Mouse (Mus musculus) small intestine, adult 2 months (tissue): ENCODE data around the gene Snx27. TPM values are rescaled to one million over a fixed set of nuclear protein-coding genes. Genes with fewer than 3 reads are reported as not detected.

ENCODE experiments used
- H3K27ac ChIP-seq: fragments of 200-500 bp; 2 replicates; pipeline ENCODE4 v1.5.1; 2012; ENCODE audit warnings: low read depth, low read length, control low read depth, inconsistent platforms; ENCODE audit not compliant: insufficient read depth
- H3K27me3 ChIP-seq: fragments of 200-500 bp; 2 replicates; pipeline ENCODE4 v1.6.1; 2012; ENCODE audit warnings: mild to moderate bottlenecking, moderate library complexity, low read length, inconsistent platforms; ENCODE audit not compliant: control insufficient read depth, insufficient read depth
- H3K36me3 ChIP-seq: fragments of 200-500 bp; 2 replicates; pipeline ENCODE4 v1.6.1; 2012; ENCODE audit warnings: mild to moderate bottlenecking, low read length, control low read depth, inconsistent platforms; ENCODE audit not compliant: control insufficient read depth, insufficient read depth
- H3K4me1 ChIP-seq: fragments of 200-500 bp; 2 replicates; pipeline ENCODE4 v1.6.1; 2012; ENCODE audit warnings: low read length, inconsistent platforms, mixed read lengths; ENCODE audit not compliant: control insufficient read depth, insufficient read depth, insufficient read length
- H3K4me3 ChIP-seq: fragments of 200-500 bp; 2 replicates; pipeline ENCODE4 v1.5.1; 2012; ENCODE audit warnings: low read depth, mild to moderate bottlenecking, control low read depth, inconsistent platforms, low read length, moderate library complexity
- CTCF ChIP-seq: fragments of 200-500 bp; IDR thresholded peaks from 2 replicates; pipeline ENCODE4 v1.5.1; 2012; ENCODE audit warnings: low read depth, mild to moderate bottlenecking, control low read depth, inconsistent platforms, low read length, moderate library complexity, mixed read lengths; ENCODE audit not compliant: insufficient replicate concordance, insufficient read length; ENCODE audit errors: extremely low read depth
- POLR2A ChIP-seq: fragments of 200-500 bp; IDR thresholded peaks from 2 replicates; pipeline ENCODE4 v1.6.1; 2012; ENCODE audit warnings: low read depth, mild to moderate bottlenecking, control low read depth, inconsistent platforms, low read length, moderate library complexity
- WGBS: fragments of 180-500 bp; shearing (Covaris S2); methylation state at CpG from one replicate; pipeline ENCODE4 v1.1.7; 2018; 5-methylcytosine and 5-hydroxymethylcytosine counted together
- polyA plus RNA-seq: library from polyadenylated mRNA; depleted of rRNA; stranded (reverse); fragments of >200 nt; gene quantifications from 2 replicates; pipeline ENCODE4 v1.2.3, GENCODE M21; 2012

Snx27 gene
- polyA plus RNA-seq, 1 experiment: 3.4 TPM

GRCm38 (mm10) chr3:94613258-94613878, 30.9 kb upstream of the Snx27 start:
- no peaks in the 10 kb centered on the region for H3K4me1 ChIP-seq
- H3K4me3 ChIP-seq: no peak overlapping the region
- H3K27ac ChIP-seq: no peak overlapping the region
- peaks cover 25% of the 10 kb centered on the region for H3K36me3 ChIP-seq
- 82% methylated on average over 7 of the region's 7 CpGs for WGBS
- TF ChIP-seq POLR2A (no peak), CTCF (no peak)
- H3K27me3 ChIP-seq: no peaks in the 10 kb centered on the region

- 86% methylated on average over 1 of the region's 1 CpGs for WGBS
Measured at GRCm38 (mm10) chr3:94612274-94612673, 29.8 kb upstream of the Snx27 start.

GRCm38 (mm10) chr3:94611834-94612233, 29.3 kb upstream of the Snx27 start:
- WGBS: 83% methylated on average over 5 of the region's 5 CpGs
- H3K27ac ChIP-seq: no peak overlapping the region
- no peak for TF ChIP-seq POLR2A
- no peak for TF ChIP-seq CTCF

More at GRCm38 (mm10) chr3:94612274-94612673, 29.8 kb upstream of the Snx27 start:
- Histone ChIP-seq H3K4me1 (no peaks in the 10 kb centered on the region), H3K27me3 (no peaks in the 10 kb centered on the region), H3K27ac (no peak overlapping the region), H3K4me3 (no peak overlapping the region), H3K36me3 (peaks cover 25% of the 10 kb centered on the region)
- no peak for TF ChIP-seq POLR2A
- no peak for TF ChIP-seq CTCF

GRCm38 (mm10) chr3:94611343-94611742, 28.8 kb upstream of the Snx27 start:
- Histone ChIP-seq H3K4me3 (no peak overlapping the region), H3K36me3 (peaks cover 23% of the 10 kb centered on the region), H3K27ac (no peak overlapping the region), H3K4me1 (no peaks in the 10 kb centered on the region), H3K27me3 (no peaks in the 10 kb centered on the region)
- 59% methylated on average over 4 of the region's 4 CpGs for WGBS
- TF ChIP-seq POLR2A (no peak), CTCF (no peak)

More at GRCm38 (mm10) chr3:94611834-94612233, 29.3 kb upstream of the Snx27 start:
- no peak overlapping the region for H3K4me3 ChIP-seq
- H3K36me3 ChIP-seq: peaks cover 25% of the 10 kb centered on the region
- no peaks in the 10 kb centered on the region for H3K4me1 ChIP-seq
- no peaks in the 10 kb centered on the region for H3K27me3 ChIP-seq

- no peak overlapping the region for H3K27ac ChIP-seq
- H3K4me1 ChIP-seq: no peaks in the 10 kb centered on the region
- no peaks in the 10 kb centered on the region for H3K27me3 ChIP-seq
- H3K4me3 ChIP-seq: no peak overlapping the region
- peaks cover 17% of the 10 kb centered on the region for H3K36me3 ChIP-seq
- no peak for TF ChIP-seq CTCF
- TF ChIP-seq POLR2A: no peak
- 84% methylated on average over 2 of the region's 2 CpGs for WGBS
Measured at GRCm38 (mm10) chr3:94610581-94610980, 28.1 kb upstream of the Snx27 start.

- H3K4me1 ChIP-seq: no peaks in the 10 kb centered on the region
- TF ChIP-seq CTCF: no peak
- no peak for TF ChIP-seq POLR2A
- no peak overlapping the region for H3K4me3 ChIP-seq
- no peak overlapping the region for H3K27ac ChIP-seq
- H3K36me3 ChIP-seq: peaks cover 9% of the 10 kb centered on the region
- WGBS: 79% methylated on average over 3 of the region's 3 CpGs
- no peaks in the 10 kb centered on the region for H3K27me3 ChIP-seq
Measured at GRCm38 (mm10) chr3:94609621-94610020, 27.1 kb upstream of the Snx27 start.

- H3K4me3 ChIP-seq: no peak overlapping the region
- no peaks in the 10 kb centered on the region for H3K36me3 ChIP-seq
- no peak overlapping the region for H3K27ac ChIP-seq
- 1% methylated on average over 4 of the region's 4 CpGs for WGBS
- H3K4me1 ChIP-seq: no peaks in the 10 kb centered on the region
- no peak for TF ChIP-seq POLR2A
- TF ChIP-seq CTCF: 0 out of 2 replicates have a peak, but pooled peaks have one; percentile 5
- H3K27me3 ChIP-seq: no peaks in the 10 kb centered on the region
Measured at GRCm38 (mm10) chr3:94601959-94602358, 19.4 kb upstream of the Snx27 start.
